9 mouse cellular contexts compared by ENCODE assay signal in genomic region chr11:62966765-62967633, GRCm38 (mm10). TPM values are rescaled to one million over a fixed set of nuclear protein-coding genes. Genes with fewer than 3 reads are reported as not detected.
DNase-seq lines count a peak whose midpoint lies in the region; ATAC-seq and TF ChIP-seq lines count a peak whose summit lies in the region.
"Had no signal": no experiment of that assay in that cellular context is flagged by ENCODE, and none has a peak within 500 bp of the region (broad histone marks: within the 10 kb centered on the region; RNA-seq: fewer than 3 reads in every experiment).

No protein-coding gene starts in this region.

- no peak for TF ChIP-seq CTCF in kidney, adult 2 months (conservative IDR thresholded peaks at IDR 0.05; ENCODE audit: insufficient read depth, insufficient read length, low read depth, low read length)

- peak; percentile 46 for DNase-seq in adrenal gland, postnatal 14 days
- DNase-seq in adrenal gland, adult 18-20 months (ENCODE audit: low spot score in 2 of 2), result no peak
- DNase-seq in heart, adult 9 months (ENCODE audit: low spot score in 2 of 2), result peak; percentile 45 to 73
- DNase-seq in kidney, adult 2 months, result peak; percentile 50
- DNase-seq in liver, embryonic 11.5 days (ENCODE audit: low spot score), result peak; percentile 47

- TF ChIP-seq POLR2A in kidney, adult 2 months (IDR thresholded peaks at IDR 0.05; ENCODE audit: low read depth, low read length), result no peak

- no peaks in the 10 kb centered on the region for H3K27me3 ChIP-seq in embryonic facial prominence, embryonic 15.5 days
- no peaks in the 10 kb centered on the region for H3K27me3 ChIP-seq in kidney, adult 2 months (replicated peaks; ENCODE audit: control insufficient read depth, insufficient read depth, low read length)
- peaks cover 6% of the 10 kb centered on the region; the same call in 1 of the 2 replicates for H3K27me3 ChIP-seq in liver, embryonic 11.5 days (replicated peaks; ENCODE audit: control insufficient read depth, insufficient read depth, low read length)
- H3K27me3 ChIP-seq in neural tube, embryonic 13.5 days, result no peaks in the 10 kb centered on the region

- H3K9me3 ChIP-seq in embryonic facial prominence, embryonic 15.5 days (replicated peaks), result no peaks in the 10 kb centered on the region
- no peaks in the 10 kb centered on the region for H3K9me3 ChIP-seq in liver, embryonic 11.5 days (ENCODE audit: control insufficient read depth, low read length)
- no peaks in the 10 kb centered on the region for H3K9me3 ChIP-seq in neural tube, embryonic 13.5 days

- H3K27ac ChIP-seq in embryonic facial prominence, embryonic 15.5 days (replicated peaks), result peak overlapping the region; percentile 99
- H3K27ac ChIP-seq in kidney, adult 2 months (ENCODE audit: insufficient read depth, low read depth, low read length), result peak overlapping the region; percentile 84
- H3K27ac ChIP-seq in liver, embryonic 11.5 days (ENCODE audit: low read depth, low read length), result peak overlapping the region; percentile 26; the same call in 1 of the 2 replicates
- peak overlapping the region; percentile 83 for H3K27ac ChIP-seq in neural tube, embryonic 13.5 days (replicated peaks)

- peaks cover 24% of the 10 kb centered on the region for H3K4me1 ChIP-seq in embryonic facial prominence, embryonic 15.5 days
- 0 out of 2 replicates have a peak, but pooled peaks cover 2% of the 10 kb centered on the region for H3K4me1 ChIP-seq in kidney, adult 2 months (ENCODE audit: control insufficient read depth, insufficient read depth, low read length)
- H3K4me1 ChIP-seq in liver, embryonic 11.5 days (replicated peaks; ENCODE audit: control insufficient read depth, insufficient read depth, low read length), result no peaks in the 10 kb centered on the region
- peaks cover 23% of the 10 kb centered on the region for H3K4me1 ChIP-seq in neural tube, embryonic 13.5 days (replicated peaks)

- H3K36me3 ChIP-seq in embryonic facial prominence, embryonic 15.5 days, result no peaks in the 10 kb centered on the region
- H3K36me3 ChIP-seq in kidney, adult 2 months (ENCODE audit: control insufficient read depth, insufficient read depth, low read length), result no peaks in the 10 kb centered on the region
- H3K36me3 ChIP-seq in liver, embryonic 11.5 days (ENCODE audit: control insufficient read depth, insufficient read depth, low read length), result no peaks in the 10 kb centered on the region
- no peaks in the 10 kb centered on the region for H3K36me3 ChIP-seq in neural tube, embryonic 13.5 days

- peak overlapping the region; percentile 27 for H3K4me3 ChIP-seq in embryonic facial prominence, embryonic 15.5 days (replicated peaks)
- H3K4me3 ChIP-seq in kidney, adult 2 months (ENCODE audit: insufficient read depth, low read depth, low read length), result peak overlapping the region; percentile 16; the same call in 1 of the 2 replicates
- H3K4me3 ChIP-seq in liver, embryonic 11.5 days (ENCODE audit: low read depth, low read length), result peak overlapping the region; percentile 2
- H3K4me3 ChIP-seq in neural tube, embryonic 13.5 days, result peak overlapping the region; percentile 18

- WGBS in embryonic facial prominence, embryonic 15.5 days, result 2% methylated on average over 27 of the region's 27 CpGs
- WGBS in kidney, adult 2 months, result 9% methylated on average over 27 of the region's 27 CpGs
- WGBS in liver, embryonic 11.5 days, result 10% methylated on average over 27 of the region's 27 CpGs
- WGBS in neural tube, embryonic 13.5 days, result 6% methylated on average over 27 of the region's 27 CpGs

- peak overlapping the region; percentile 47 for H3K4me2 ChIP-seq in embryonic facial prominence, embryonic 15.5 days (replicated peaks)
- H3K4me2 ChIP-seq in liver, embryonic 11.5 days, result peak overlapping the region; percentile 48
- peak overlapping the region; percentile 41 for H3K4me2 ChIP-seq in neural tube, embryonic 13.5 days

- H3K9ac ChIP-seq in embryonic facial prominence, embryonic 15.5 days, result peak overlapping the region; percentile 26; the same call in 1 of the 2 replicates
- H3K9ac ChIP-seq in liver, embryonic 11.5 days (ENCODE audit: low read depth, low read length), result no peak overlapping the region
- peak overlapping the region; percentile 56 for H3K9ac ChIP-seq in neural tube, embryonic 13.5 days

- ATAC-seq in embryonic facial prominence, embryonic 15.5 days (ENCODE audit: insufficient number of reproducible peaks, low FRiP score, low TSS enrichment, low read depth), result peak; percentile 95
- no peak for ATAC-seq in liver, embryonic 11.5 days (replicated peaks; ENCODE audit: low FRiP score)
- ATAC-seq in neural tube, embryonic 13.5 days (ENCODE audit: low read depth), result peak; percentile 87
- ATAC-seq in granulocyte monocyte progenitor cell, adult 5-6 weeks (replicated peaks; ENCODE audit: poor library complexity, severe bottlenecking), result no peak

RNA-seq across cellular contexts. Expression of gene Cdrt4, which starts 16.0 kb away (rescaled TPM):
- total RNA-seq in adrenal gland, postnatal 14 days (2021), result not detected in 2 replicates
- total RNA-seq in adrenal gland, adult 18-20 months (2021), result not detected
- polyA plus RNA-seq in embryonic facial prominence, embryonic 15.5 days (2015; fragmentation: Nextera tagmentation; extraction: Ambion mirVana), result 0.25 and 0.32 TPM in 2 replicates
- 0.14 TPM in 1 of 2 replicates, not detected in the other for polyA plus RNA-seq in kidney, adult 2 months (2012; rRNA removed)
- polyA plus RNA-seq in liver, embryonic 11.5 days (2014; fragmentation: Nextera tagmentation; extraction: Ambion mirVana), result 0.26 TPM in 1 of 2 replicates, not detected in the other
- 0.44 TPM in 1 of 2 replicates, not detected in the other for polyA plus RNA-seq in neural tube, embryonic 13.5 days (2015; fragmentation: Nextera tagmentation; extraction: Ambion mirVana)
- not detected in 2 replicates for total RNA-seq in granulocyte monocyte progenitor cell, adult 5-6 weeks (2014; fragmentation: Nextera tagmentation)
- not detected in 2 replicates for total RNA-seq in granulocyte monocyte progenitor cell, adult 5-6 weeks (2017)
- total RNA-seq: hematopoietic stem cell, adult 5-6 weeks had no signal

Comparison
In these comparisons a context has a peak if more than half of its experiments do, and no peak if none do; other contexts are left out.
1. DNase-seq: peak in adrenal gland, postnatal 14 days (single experiment), heart, adult 9 months (2 of 2), kidney, adult 2 months (single experiment) and liver, embryonic 11.5 days (single experiment); none in adrenal gland, adult 18-20 months (0 of 2).
2. ATAC-seq: peak in embryonic facial prominence, embryonic 15.5 days (single experiment) and neural tube, embryonic 13.5 days (single experiment); none in liver, embryonic 11.5 days (single experiment) and granulocyte monocyte progenitor cell, adult 5-6 weeks (single experiment).
3. H3K27ac ChIP-seq: peak in every context shown above with its lines; median percentile 99 in embryonic facial prominence, embryonic 15.5 days; 84 in kidney, adult 2 months; 83 in neural tube, embryonic 13.5 days; 26 in liver, embryonic 11.5 days.
4. Peak in every context shown above with its lines, with median percentiles within 50 percentile points of each other: H3K4me2 ChIP-seq and H3K4me3 ChIP-seq.